Mouse (Mus musculus) brain, embryonic 18.5 days (tissue): ENCODE results near the gene Hpgd.
"Not testable (repeated sequence)": the region's sequence is repeated elsewhere in the genome, so short reads cannot be mapped to it uniquely, and the experiment has no call there.

Experiments used
- DNase-seq: peaks from one replicate; pipeline ENCODE4 v3.0.0-alpha.2; 2012; ENCODE audit warnings: low read depth, low spot score

Hpgd gene

DNA sequence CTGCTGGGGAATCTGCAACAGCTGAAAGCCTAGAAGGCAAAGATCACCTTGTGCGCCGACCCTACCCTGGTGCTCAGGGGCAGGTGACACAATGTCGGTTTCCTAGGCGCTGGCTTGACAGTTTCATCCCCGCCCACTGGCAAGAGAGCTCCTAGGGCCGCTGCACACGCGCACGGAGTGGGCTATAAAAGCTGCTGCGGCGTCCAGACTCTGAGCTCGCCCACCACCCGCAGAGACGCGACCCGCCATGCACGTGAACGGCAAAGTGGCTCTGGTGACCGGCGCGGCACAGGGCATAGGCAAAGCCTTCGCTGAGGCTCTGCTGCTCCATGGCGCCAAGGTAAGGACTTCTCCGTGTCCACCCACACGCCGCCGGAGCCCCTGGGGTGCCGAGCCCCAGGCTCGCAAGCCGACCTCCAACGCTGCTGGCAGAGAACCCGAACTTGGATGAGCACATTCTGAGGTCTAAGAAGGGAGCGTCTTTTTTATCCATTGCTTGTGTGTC, at the start of gene Hpgd:
Hpgd (plus strand) TSS at position 213 of the 505 bp plus-strand sequence.
- no peak for DNase-seq

- DNase-seq: not testable (repeated sequence)
These were observed 42.7 kb upstream of the Hpgd start for GRCm38 (mm10) chr8:56251728-56252127.

GRCm38 (mm10) chr8:56252314-56252713, 42.1 kb upstream of the Hpgd start:
- no peak for DNase-seq

DNA sequence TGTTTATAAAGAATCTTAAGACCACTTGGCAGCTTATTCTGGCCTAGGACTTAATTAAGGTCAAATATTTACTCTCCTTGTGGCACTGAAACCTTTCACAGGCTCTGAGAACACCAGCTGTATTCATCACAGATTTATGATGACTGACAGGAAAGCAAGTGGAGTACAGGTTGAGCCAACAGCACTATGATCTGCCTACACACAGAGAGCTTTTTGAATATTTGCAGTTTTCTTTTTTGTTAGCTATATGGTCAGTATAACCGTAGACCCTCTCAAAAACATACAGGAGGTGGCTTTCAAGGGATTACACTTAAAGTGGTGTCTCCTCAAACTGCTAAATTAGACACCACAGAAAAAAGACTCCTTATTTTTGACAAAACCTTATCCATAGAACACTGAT, 33.2 kb upstream of the Hpgd start:
- no peak for DNase-seq

DNA sequence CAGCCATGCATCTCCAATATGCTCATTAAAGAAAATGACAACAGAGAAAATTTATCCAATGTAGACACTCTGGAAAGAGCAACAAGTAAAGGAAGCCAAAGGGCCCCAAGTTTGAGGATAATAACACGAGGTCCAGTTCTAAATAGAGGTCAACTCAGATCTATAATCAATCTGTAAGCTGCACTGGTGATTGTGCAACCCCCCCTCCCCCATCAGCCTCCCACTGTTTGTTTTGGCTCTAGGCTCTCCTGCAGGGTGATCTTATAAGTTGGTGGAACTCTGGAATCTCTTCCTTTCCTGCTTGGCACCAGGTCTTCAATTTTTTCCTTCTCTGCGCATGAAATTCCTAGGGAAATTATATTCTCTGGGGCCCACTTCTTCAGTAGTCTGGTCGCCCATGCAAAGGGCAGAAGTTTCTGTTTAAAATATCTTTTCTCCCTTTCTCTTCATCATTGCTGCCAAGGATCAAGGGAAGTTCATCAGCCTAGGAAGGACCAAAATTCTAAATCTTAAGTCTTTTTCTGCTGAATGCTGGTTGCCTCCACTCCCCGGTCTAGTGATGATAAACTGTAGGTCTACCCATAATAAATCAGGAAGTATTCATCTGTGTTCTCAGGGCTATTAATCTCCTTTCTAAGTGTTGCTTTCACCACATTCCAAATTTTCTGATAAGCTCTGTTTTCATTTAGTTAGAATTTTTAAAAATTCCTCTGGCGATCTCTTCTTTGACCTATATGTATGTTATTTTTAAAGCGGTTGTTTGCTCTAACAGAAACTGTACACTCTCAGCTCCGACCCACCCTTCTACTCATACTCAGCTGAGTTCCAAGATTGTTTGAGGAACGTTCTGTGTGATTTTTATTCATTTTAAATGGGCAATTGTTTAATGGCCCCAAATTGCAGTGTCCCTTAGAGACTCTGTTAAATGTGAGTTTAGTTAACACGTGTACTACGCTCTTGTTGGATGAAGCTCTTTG, 24.4 kb upstream of the Hpgd start:
- DNase-seq: no peak

DNA sequence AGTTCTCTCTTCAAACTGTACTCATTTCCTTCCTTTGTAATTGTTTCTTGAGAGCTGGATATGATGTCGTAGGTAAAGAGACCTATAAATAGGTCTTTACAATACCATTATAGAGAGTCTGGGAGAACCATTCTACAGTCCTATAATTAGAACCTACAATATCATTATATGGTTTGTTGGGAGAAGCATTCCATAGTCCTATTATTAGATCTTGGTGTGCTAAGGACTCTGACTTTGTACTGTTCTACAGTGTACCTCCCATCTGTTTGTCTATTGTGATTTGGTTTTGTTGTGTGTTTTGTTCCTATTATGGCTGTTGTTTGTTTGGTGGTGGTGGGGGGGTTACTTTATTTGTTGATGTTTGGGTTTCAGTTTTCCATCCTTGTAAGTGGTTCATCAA, 21.5 kb upstream of the Hpgd start:
- no peak for DNase-seq

DNA sequence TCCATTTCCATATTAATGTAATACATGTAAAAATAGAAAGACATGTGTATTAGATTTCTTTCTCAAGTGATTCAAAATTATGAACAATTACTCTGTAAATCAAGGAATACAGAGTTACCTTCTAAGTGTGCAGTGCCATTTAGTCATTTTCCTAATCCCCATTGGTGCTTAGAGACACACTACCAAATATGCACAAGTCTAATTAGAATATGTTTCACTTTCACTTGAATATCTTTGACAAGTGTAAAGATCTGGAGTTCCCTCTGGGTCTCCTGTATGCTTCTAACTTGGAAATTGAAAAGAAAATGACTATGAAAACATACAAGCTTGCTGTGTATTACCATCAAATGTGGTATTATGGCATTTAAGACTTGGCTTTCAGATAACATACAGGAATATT, 19.1 kb upstream of the Hpgd start:
- DNase-seq: no peak

GRCm38 (mm10) chr8:56277810-56278528, 16.4 kb upstream of the Hpgd start:
- DNase-seq: no peak

DNA sequence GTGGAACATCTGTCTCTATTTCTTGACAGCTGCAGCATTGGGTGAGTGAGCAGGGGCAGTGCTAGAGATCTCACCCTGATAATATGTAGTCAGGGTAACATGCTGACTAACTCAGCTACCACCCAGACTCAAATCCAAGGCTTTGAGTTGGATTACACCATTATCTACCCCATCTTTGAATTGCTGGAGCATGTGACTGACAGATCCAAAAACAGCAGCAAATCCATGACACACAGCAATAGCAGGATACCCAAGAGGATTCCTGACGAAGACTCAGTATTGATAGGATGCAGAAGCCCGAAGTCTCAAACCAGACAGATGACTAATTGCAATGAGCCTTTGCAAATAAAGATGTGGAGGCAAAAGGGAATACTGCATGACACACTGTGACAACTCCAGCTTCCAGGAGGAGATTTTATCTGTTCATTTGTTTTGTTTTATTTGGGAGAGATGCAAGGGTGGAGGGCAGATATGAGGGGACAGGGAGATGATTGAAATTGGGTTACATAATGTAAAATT, 15.8 kb upstream of the Hpgd start:
- DNase-seq: no peak

- DNase-seq: no peak
These were observed 10.4 kb upstream of the Hpgd start for GRCm38 (mm10) chr8:56283936-56284335.

- DNase-seq: no peak
These were observed 9.4 kb upstream of the Hpgd start for GRCm38 (mm10) chr8:56284957-56285356.

GRCm38 (mm10) chr8:56286717-56287116, 7.7 kb upstream of the Hpgd start:
- DNase-seq: no peak

DNA sequence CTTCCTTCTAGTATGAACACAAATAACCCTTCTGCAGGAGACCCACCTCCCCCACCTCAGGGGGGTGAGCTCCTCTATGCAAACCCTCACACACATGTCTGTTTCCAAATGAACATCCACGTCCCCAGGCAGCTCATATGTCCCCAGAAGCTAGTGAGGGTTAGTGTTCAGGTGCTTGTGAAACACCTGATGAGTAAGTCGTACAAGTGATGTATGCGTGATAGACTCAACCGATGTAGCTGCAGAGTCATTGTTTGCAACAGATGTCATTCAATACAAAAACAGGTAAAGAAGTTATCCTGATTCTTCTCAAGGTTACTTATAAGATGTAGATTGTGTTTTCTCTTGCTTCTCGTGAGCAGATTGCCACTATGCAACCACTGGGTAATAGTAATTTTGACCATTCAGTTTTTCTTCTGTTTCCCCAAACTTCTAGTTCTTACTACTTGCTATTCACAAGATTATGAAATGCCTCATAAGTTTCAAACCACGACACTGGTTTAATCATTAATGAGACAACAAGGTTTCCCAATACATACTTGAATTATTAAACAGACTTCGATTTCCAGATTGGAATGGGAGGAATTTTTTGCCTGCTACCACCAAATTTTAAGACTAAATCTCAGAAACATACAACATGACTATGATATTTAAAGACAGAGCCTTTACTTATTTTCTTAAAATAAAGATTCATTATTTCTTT, 6.9 kb upstream of the Hpgd start:
- no peak for DNase-seq

DNA sequence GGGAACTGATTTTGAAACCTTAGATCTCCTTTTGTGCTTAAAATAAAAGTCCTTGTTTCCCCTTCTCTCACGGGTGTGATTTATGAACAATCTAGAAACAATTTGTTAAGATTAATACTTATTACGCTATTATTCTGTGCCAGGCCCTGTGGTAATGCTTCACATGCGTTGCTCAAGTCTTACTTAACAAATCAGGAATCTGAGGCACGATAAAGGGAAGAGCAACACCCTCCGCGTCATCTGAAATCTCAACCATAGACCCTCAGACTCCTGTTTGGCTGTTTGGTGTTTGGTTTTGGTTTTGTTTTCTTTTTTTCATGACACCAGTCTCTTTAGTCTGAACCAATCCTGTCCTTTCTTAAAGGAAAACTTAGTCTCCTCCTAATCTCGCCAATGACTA, 2.1 kb upstream of the Hpgd start:
- DNase-seq: no peak

- DNase-seq: no peak
These were observed 905 bp upstream of the Hpgd start for GRCm38 (mm10) chr8:56293480-56293879.

- DNase-seq: no peak
These were observed 636 bp downstream of the Hpgd start for GRCm38 (mm10) chr8:56294886-56295555.

GRCm38 (mm10) chr8:56299421-56299820, 5.0 kb downstream of the Hpgd start:
- no peak for DNase-seq

- not testable (repeated sequence) for DNase-seq
These were observed 6.9 kb downstream of the Hpgd start for GRCm38 (mm10) chr8:56301303-56301702.

DNA sequence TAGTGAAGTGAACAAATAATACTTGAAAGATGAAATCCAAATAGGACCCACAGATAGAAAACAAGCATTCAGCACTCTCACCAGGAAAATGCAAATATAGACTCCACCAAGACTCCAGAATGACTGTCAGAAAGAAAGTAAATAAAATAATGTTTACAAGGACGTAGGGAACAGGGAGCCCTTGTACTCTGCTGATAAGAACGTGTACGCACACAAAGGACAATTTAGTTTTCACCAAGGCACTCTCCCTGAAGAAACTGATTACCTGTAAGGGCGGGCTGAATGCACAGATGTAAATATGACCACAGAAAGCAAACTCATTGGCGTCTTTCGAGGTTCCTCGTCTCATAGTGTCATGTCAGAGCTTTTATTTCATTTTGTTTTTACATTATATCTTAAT, 10.2 kb downstream of the Hpgd start:
- no peak for DNase-seq

- no peak for DNase-seq
These were observed 19.2 kb downstream of the Hpgd start for GRCm38 (mm10) chr8:56313622-56314021.

GRCm38 (mm10) chr8:56315189-56315588, 20.8 kb downstream of the Hpgd start:
- no peak for DNase-seq
